Comparison of ENCODE assay signal across 9 mouse cellular contexts in the genomic region with DNA sequence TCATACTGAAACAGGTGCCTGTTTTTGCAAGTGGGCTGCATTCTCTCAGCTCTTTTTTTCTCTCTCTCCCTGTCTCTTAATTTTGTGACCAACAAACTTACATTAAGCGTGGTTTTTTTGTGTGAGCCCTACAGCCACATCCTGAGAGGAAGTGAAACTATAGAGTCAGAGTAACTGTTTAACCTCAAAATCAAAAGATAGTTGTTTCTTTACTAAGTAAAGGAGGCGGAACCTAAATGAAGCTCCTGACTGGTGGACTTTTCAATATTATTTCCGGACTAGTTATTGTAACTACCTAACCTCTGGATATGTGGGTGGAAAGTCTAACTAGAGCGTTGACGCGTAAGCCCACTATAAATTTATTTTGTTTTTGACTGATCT. TPM values are rescaled to one million over a fixed set of nuclear protein-coding genes. Genes with fewer than 3 reads are reported as not detected.
DNase-seq lines count a peak whose midpoint lies in the region; ATAC-seq lines count a peak whose summit lies in the region.
"Had no signal": no experiment of that assay in that cellular context is flagged by ENCODE, and none has a peak within 500 bp of the region (broad histone marks: within the 10 kb centered on the region; RNA-seq: fewer than 3 reads in every experiment).

No protein-coding gene starts in this region.

- peak overlapping the region; percentile 95; the same call in 1 of the 2 replicates for H3K4me2 ChIP-seq in heart, embryonic 12.5 days
- H3K4me2 ChIP-seq in hindbrain, embryonic 12.5 days (replicated peaks): peak overlapping the region; percentile 95
- peak overlapping the region; percentile 33; the same call in 1 of the 2 replicates for H3K4me2 ChIP-seq in midbrain, embryonic 11.5 days

- no peaks in the 10 kb centered on the region for H3K9me3 ChIP-seq in heart, embryonic 12.5 days (replicated peaks)
- H3K9me3 ChIP-seq in hindbrain, embryonic 12.5 days (replicated peaks): no peaks in the 10 kb centered on the region
- H3K9me3 ChIP-seq in midbrain, embryonic 11.5 days (ENCODE audit: control insufficient read depth, low read length): no peaks in the 10 kb centered on the region

- ATAC-seq in heart, embryonic 12.5 days (ENCODE audit: insufficient number of reproducible peaks, low FRiP score): no peak
- no peak for ATAC-seq in hindbrain, embryonic 12.5 days (ENCODE audit: low FRiP score)
- no peak for ATAC-seq in midbrain, embryonic 11.5 days (ENCODE audit: low FRiP score)

- H3K9ac ChIP-seq in heart, embryonic 12.5 days: no peak overlapping the region
- no peak overlapping the region for H3K9ac ChIP-seq in hindbrain, embryonic 12.5 days
- no peak overlapping the region for H3K9ac ChIP-seq in midbrain, embryonic 11.5 days (ENCODE audit: low read length)

- H3K27me3 ChIP-seq in heart, embryonic 12.5 days (replicated peaks): peaks cover 22% of the 10 kb centered on the region
- H3K27me3 ChIP-seq in hindbrain, embryonic 12.5 days: peaks cover 7% of the 10 kb centered on the region; the same call in 1 of the 2 replicates
- no peaks in the 10 kb centered on the region for H3K27me3 ChIP-seq in midbrain, embryonic 11.5 days (ENCODE audit: control insufficient read depth, insufficient read depth, low read length)

- DNase-seq in heart, postnatal 36 days: no peak
- peak; percentile 88 for DNase-seq in CD4-positive helper T cell, adult 2 months (ENCODE audit: low read depth, low spot score)
- DNase-seq in midbrain, embryonic 11.5 days (ENCODE audit: low spot score, missing footprints): no peak
- DNase-seq in adrenal gland, postnatal 4 days (ENCODE audit: low spot score in 2 of 2): no peak
- DNase-seq in adrenal gland, postnatal 14 days: no peak
- no peak for DNase-seq in adrenal gland, postnatal 10 days
- DNase-seq: adrenal gland, postnatal 25 days had no signal

- H3K4me1 ChIP-seq in heart, embryonic 12.5 days (replicated peaks): peaks cover 7% of the 10 kb centered on the region; the same call in 1 of the 2 replicates
- H3K4me1 ChIP-seq in hindbrain, embryonic 12.5 days: peaks cover 31% of the 10 kb centered on the region
- peaks cover 28% of the 10 kb centered on the region for H3K4me1 ChIP-seq in midbrain, embryonic 11.5 days (ENCODE audit: control insufficient read depth, insufficient read depth, low read length)

- intact Hi-C loops in heart, postnatal 36 days (cut with DNase I): no loop called here

- H3K4me3 ChIP-seq in heart, embryonic 12.5 days: no peak overlapping the region
- peak overlapping the region; percentile 83 for H3K4me3 ChIP-seq in hindbrain, embryonic 12.5 days
- no peak overlapping the region for H3K4me3 ChIP-seq in midbrain, embryonic 11.5 days (ENCODE audit: low read depth, low read length)

- H3K36me3 ChIP-seq in heart, embryonic 12.5 days: no peaks in the 10 kb centered on the region
- H3K36me3 ChIP-seq in hindbrain, embryonic 12.5 days: no peaks in the 10 kb centered on the region
- H3K36me3 ChIP-seq in midbrain, embryonic 11.5 days (ENCODE audit: control insufficient read depth, insufficient read depth, low read length): no peaks in the 10 kb centered on the region

- H3K27ac ChIP-seq in heart, embryonic 12.5 days (ENCODE audit: poor library complexity, severe bottlenecking): no peak overlapping the region
- no peak overlapping the region for H3K27ac ChIP-seq in hindbrain, embryonic 12.5 days
- no peak overlapping the region for H3K27ac ChIP-seq in midbrain, embryonic 11.5 days (ENCODE audit: low read depth, low read length)

- WGBS in heart, embryonic 12.5 days: 83% methylated on average over 6 of the region's 6 CpGs
- 91% methylated on average over 6 of the region's 6 CpGs for WGBS in hindbrain, embryonic 12.5 days
- 90% methylated on average over 6 of the region's 6 CpGs for WGBS in midbrain, embryonic 11.5 days

RNA-seq across cellular contexts. Expression of gene Kcna3, which starts 2.2 kb away (rescaled TPM):
- 1.9 and 2.1 TPM in 2 replicates for polyA plus RNA-seq in heart, embryonic 12.5 days (2016; fragmentation: Nextera tagmentation; extraction: Ambion mirVana)
- under 1 TPM; 0.31 to 0.57 TPM for total RNA-seq in heart, postnatal 36 days (2021)
- polyA plus RNA-seq in hindbrain, embryonic 12.5 days (2016; fragmentation: Nextera tagmentation; extraction: Ambion mirVana): 8.1 and 8.3 TPM in 2 replicates
- 4.1 and 4.6 TPM in 2 replicates for polyA plus RNA-seq in midbrain, embryonic 11.5 days (2014; fragmentation: Nextera tagmentation; extraction: Ambion mirVana)
- 1 to 10 TPM; 1.0 to 1.8 TPM for total RNA-seq in adrenal gland, postnatal 4 days (2021)
- total RNA-seq in adrenal gland, postnatal 14 days (2021): 0.74 and 2.9 TPM in 2 replicates
- 1 to 10 TPM in 1 of 2 experiments, under 1 TPM in 1; 1.00 to 1.2 TPM for total RNA-seq in adrenal gland, postnatal 10 days (2021)

Comparison
In these comparisons a context has a peak if more than half of its experiments do, and no peak if none do; other contexts are left out.
1. H3K4me2 ChIP-seq: peak in every context shown above with its lines; median percentile 95 in heart, embryonic 12.5 days; 95 in hindbrain, embryonic 12.5 days; 33 in midbrain, embryonic 11.5 days.